Mouse (Mus musculus) heart, adult 9 months (tissue): ENCODE measurements at regions not wholly inside any gene's neighbourhood (a gene's known extent, or its start where the extent isn't known, plus 50 kb on each side); places are given as distances from the start of the nearest gene placed in this dataset.

Source experiments
- DNase-seq, 2 experiments: peaks; one replicate each; pipeline ENCODE4 v3.0.0; 2022; ENCODE audit warnings: low spot score in 2 of 2

DNA sequence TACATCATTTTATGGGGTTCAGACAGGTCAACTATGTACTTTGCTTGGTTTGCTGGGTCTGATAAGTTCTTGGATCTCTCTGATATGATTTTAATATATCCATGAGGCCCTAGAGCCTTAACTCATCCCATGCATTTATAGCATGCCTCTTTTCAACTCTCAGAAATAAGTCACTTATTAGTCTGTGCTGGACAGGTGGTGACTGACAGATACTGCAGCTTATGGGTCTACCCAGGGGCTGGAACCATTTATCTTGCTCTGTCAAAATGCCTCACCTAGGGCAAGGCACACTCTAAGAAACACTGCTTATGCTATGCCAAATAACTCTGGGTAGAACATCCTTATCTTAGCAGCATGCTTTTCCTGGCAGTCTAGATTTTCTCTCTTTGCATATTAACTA is 225.6 kb downstream of the Mbnl1 start:
- DNase-seq: no peak

DNA sequence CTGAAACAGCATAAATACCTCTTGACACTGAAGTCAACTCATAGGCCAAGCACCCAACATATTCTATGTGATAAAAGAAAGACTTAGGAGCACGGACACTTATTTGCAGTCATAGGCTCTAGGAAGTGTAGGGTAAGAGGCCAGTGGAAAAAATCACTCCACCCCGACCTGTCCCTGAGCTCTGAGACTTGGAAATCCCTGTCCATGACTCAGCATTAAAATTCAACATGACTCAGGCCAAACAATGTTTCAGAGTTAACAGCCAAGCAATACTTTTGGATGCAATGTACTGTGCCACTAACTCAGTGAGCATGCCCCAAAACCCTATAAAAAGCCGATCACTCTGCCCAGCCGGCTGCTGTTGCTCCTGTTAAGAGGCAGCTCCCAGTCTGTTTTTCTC is 234.5 kb downstream of the Mbnl1 start:
- DNase-seq: no peak

DNA sequence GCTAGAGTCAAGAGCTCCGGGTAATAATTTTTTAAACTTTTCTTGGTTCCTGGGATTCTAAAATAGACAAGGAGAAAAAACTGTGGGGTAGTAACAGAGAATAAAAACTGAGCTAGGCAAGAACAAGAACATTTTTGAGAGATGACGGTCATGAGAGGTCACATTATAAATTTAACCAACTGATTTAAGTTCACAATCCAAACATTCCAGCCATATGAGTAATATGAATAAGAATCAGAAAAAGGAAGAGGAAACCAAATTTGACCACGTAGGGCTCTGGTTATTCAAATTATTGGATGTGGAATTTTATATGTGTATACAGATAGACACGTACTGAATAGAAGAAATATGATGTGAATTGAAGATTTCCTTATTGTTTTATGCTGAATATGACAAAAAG is 240.3 kb downstream of the Mbnl1 start:
- no peak for DNase-seq

DNA sequence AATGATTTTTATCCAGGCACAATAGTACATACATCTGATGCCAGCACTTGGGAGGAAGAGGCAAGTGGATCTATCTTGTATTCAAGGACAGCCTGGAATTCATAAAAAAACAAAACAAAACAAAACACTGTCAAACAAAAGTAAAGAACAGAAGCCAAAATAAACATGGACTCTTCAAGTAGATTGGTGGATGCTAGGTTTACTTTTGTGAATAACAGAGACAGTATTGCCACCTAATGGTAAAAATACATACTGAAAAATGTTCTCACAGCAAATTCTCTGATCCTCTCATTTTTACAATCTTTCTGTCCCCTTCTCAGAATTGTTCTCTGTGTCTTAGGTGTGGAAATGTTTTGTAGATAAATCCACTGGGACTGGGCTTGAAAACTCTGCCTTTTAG is 247.7 kb downstream of the Mbnl1 start:
- no peak for DNase-seq

DNA sequence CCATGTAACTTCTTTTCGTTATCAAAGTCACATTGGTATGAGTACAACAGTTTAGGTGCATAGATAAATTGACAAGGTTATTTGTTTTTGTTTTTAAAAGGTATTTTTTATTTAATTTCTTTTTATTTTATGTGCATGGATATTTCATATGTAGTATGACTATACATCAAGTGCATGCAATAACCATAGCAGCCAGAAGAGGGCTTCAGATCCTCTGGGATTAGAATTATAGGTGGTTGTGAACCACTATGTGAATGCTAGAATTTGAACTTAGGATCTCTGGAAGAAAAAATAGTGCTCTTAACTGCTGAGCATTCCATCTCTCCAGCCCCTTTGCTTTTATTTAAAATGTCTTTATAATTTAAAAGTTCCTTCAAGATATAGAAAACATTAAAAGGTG is 258.7 kb downstream of the Mbnl1 start:
- DNase-seq: no peak

DNA sequence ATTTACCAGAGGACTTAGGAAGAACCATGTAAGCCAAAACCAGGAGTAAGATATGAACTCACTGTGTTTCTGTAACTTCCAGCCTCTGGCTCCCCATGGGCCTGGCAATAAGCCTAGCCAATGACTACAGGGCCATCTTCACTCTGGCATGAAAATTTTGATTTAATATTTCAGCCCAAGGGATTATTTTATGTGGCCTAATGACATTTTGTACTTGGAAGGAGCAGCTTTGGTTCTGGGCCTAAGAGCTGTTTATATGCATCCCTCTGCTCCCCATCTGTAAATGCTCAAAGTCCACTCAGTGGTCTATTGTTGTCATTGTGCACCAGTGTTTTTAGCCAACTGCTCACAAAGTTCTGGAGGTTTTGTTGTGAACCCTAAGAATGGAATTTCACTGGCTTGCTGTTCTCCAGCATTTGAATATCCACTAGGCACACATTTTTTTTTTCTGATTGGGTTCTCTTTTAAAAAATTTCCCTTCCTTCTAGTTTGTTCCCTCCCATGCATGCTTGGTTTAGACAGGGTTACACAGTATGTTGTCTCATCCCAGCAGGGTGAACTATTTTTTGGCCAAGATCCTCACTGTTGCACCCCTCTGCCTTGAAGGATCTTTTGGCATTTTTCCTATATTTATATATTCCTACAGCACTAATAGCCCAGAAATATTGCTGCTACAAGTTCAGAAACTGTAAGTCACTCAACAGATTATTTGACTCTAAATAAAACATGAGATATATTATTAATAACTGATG is 261.9 kb upstream of the P2ry1 start:
- DNase-seq: peak; percentile 36 to 60

DNA sequence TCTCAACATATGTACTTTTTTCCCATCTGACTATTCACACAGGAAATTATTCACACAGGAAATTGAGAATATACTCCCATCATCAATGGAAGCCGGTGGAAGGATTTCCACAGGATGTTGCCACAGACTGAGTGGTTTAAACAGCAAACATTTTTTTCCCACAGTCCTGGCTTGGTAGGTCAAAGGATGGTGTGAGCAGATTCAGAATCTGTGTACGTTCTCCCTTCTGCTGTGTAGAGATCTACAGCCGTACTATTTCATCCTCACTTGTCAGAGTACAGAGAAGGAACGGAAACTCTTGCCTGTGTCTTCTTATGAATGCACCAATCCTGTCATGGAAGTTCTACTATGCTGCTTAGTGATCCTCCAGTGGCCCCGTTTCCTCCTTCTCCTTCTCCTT is 261.2 kb upstream of the P2ry1 start:
- no peak for DNase-seq

DNA sequence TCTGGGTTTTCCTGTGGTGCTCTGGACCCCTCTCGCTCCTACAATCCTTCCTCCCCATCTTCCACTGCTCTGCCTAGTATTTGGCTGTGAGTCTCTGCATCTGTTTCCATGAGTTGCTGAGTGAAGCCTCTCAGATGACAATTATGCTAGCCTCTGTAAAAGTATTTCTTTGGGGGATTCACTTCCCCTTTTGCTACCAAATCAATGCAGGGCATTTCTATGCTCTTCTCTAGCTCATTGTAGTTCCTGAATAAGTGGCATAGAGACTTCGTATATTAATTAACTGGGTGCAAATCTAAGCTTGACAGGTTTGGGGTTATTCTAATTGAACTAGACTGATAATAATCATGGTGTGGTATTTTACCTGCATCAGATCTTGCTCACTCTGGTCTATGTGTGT is 260.4 kb upstream of the P2ry1 start:
- DNase-seq: no peak

DNA sequence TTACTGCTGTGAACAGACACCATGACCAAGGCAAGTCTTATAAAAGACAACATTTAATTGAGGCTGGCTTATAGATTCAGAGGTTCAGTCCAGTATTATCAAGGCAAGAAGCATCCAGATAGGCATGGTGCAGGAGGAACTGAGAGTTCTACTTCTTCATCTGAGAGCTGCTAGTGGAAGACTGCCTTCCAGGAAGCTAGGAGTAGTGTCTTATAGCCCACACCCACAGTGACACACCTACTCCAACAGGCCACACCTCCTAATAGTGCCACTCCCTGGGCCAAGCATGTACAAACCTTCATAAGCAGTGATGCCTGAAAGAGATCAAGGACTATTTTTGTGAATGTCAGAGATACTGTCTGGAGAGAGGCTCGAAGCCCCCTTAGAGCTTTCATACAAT is 257.5 kb upstream of the P2ry1 start:
- DNase-seq: no peak

DNA sequence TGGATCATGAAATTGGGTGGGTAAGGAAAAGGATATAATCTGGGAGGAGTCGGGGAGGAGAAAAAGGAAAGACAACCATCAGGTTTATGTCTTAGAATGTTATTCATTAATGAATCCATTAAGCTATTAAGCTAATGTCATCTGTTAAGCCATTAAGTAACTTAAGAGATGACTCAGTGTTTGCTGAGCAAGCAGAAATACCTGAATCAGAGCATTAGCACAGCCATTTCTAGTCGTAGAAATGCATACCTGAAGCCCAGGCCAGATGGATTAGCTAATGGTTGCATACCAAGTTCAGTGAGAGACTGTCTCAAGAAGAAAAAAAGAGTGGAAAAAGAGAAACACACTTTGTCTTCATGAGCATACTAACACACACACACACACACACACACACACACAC is 244.0 kb upstream of the P2ry1 start:
- no peak for DNase-seq

DNA sequence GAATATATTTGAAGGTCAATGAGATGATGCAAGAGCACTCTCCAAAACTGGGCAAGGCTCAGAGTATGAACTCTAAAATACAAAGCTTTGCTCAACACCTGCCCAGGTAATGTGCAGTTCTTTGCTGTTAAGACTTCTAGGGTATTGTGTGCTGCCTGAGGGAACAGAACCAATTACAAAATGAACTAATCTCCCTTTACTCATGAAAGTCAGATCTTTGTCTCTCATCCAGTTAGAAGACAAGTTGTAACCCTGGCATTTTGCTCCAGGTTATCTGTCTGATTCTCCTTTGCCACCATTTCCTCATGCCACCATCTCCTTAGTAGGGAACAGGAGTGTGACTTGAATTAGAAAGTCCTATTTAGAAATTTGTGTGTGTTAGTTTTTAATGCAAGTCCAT is 243.5 kb upstream of the P2ry1 start:
- DNase-seq: no peak

DNA sequence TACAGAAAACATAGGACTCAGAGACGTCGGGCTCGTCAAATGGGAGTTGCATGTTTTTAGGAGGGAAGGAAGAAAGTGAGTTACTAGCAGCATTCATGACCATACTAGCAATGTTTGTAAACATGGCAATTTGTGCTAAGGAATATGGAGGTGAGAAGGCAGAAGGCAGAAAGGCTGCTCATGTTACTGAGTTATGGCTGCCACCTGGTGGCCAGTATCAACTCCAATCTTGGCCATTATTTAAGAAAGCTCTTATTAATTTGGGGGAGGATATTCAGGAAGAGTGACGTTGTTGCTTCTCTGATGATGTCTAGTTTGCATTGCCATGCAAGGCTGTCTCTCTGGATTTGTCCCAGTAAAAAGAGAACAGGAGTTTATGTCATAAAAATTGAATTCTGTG is 239.7 kb upstream of the P2ry1 start:
- peak in 1 of 2 experiments; percentile 31 for DNase-seq

DNA sequence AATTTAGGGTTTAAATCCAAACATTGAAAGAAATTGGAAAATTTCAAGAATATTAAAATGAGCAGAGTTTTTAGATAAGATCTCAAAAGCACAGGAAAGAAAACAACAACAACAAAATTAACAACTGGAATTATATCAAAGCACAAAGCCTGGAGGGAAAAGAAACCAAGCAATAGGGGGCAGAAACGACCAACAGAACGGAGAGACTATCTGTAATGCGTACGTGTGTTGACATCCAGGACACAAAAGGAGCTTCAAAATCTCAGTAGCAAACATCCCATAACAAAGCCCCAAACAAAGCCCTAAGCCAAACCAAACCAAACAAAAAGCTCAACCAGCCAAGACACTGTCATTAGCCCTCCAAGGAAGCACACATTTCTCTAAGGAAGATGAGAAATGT is 237.5 kb upstream of the P2ry1 start:
- DNase-seq: no peak

DNA sequence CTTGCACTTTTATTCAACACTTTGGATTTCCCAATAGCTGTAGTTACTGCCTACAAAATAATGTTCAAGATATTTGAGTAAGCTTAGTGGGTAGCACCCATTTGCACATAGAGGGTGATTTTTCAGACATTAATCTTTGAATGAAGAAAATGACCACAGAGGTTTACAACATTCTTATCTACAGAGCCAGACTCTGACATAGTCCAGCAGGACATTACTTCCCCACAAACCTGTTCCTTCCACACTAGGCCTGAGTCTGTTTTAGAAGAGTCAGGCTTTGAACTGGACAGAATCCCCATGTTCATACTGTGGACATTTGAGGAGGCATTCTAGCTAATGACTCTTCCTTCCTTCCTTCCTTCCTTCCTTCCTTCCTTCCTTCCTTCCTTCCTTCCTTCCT is 233.6 kb upstream of the P2ry1 start:
- no peak for DNase-seq

DNA sequence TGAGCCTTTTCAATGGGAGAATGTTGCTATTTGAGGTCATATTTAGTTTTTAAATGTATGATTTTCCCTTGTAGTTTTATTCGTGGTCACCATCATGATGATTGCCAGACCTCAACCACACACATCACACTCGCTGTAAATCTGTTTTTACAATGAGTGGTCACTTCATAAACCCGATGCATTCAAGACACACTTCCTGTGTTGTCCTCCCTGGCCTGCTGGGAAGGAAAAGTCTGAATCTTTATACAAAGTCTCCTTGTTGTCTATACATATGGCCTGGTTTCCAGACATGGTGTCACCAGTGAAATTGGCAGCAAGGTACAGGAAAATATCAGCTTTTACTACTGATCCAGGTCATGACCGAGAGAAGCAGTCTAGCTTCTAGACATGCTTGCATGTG is 230.7 kb upstream of the P2ry1 start:
- no peak for DNase-seq

DNA sequence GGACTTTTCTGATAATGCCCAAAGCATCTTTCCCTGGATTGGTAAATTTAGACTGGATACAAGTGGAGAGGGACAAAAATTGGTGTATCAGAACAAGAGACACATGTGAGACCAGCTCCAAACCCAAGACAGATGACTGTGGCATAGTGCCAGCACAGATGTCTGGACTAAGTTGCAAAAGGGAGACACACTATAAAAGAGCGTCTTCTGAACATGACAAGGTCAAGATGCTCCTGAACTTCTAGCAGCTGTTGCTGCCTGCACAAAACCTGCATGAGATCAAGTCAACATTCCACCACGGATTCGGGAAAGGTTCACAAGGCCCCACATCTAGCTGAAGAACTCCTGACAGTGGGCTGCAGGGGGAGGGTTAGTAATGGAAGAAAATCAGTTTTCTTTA is 229.2 kb upstream of the P2ry1 start:
- peak; percentile 32 to 44 for DNase-seq

DNA sequence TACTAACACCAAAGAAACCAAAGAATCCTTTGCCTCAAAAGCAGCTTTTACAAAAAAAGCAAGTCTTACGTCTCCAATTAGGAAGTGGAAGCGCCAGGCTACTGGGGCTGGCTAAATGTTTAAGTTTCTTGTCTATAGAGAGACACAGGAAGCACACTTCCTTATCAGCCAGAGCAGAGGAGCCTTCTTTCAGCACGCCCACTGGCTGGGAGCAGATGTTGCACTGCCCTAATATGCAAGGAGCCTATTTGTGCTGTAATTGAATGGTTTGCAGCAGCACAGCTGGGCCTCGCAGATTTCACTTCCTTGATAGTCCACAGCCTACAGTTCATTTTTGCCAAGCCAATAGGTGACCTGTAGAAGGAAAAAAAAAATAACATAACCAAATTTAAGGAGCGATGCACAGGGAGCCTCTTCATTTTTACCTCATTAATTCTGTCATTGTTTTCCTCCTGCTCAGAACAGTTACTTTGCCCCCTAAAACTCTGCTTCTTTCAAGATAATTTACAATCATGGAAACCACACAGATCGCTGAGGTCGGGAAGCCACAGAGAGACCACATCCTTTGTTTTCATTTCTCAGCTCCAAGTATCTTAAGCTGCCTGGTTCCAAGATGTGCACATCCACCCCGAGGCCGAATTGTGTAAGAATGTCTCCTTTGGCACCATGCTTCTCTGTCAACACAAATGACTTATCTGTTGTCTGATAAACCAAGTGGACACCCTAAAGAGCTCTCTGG is 217.3 kb upstream of the P2ry1 start:
- peak; percentile 51 to 67 for DNase-seq

DNA sequence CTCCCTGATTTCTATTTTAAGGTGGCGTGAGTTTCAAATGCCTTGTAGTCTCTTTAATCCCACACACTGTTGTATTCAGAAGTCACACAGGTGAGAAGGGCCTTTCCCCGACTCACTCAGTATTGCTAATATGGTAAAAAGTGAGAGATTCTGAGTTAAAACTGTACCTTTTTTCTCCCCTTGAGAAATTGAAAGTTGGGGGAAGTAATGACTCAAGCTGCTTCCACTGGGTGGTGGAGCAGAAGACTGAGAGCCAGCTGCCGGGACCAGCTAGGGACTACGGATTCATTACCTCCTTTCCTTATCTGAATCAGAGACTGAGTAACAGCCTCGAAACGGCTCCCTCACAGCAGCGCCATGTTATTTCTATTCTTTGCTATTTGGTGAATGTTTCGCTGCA is 214.6 kb upstream of the P2ry1 start:
- DNase-seq: peak; percentile 10 to 21

DNA sequence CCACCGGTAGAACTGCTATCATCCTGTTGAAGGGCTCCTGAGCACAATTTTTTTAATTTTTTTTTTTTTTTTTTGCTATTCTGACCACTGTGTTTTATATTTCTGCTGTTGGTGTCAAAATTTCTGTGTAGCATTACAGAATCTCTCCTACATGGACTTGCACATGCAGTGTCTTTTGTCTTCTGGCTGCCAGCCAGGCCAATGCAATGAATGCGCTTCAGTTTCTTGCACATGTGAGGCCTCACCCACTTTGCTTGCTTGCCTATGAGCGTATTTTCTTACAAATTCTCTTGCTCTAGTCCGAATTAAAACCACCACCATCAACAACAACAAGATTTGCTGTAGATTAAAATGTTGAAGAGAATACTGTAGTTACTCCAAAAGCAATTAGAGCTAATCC is 213.2 kb upstream of the P2ry1 start:
- no peak for DNase-seq

DNA sequence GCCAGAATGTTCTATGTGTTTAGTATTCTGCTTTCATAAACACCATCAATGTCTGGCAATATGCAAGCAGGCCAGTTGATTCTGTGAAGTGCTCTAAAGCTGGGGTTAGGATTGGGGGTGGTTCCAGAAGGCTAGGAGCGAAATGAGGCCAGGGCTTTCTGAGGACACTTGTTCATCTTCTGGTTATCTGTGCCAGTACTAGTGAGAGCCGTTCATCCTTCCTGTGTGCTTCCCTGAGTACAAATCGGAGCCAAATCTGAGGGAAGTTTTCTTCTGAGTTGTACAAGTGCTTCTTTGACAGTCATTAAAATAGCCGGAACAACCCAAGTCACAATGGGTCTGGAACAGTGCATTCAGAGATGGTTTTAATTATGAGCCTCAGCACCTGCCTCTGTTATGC is 210.4 kb upstream of the P2ry1 start:
- no peak for DNase-seq

DNA sequence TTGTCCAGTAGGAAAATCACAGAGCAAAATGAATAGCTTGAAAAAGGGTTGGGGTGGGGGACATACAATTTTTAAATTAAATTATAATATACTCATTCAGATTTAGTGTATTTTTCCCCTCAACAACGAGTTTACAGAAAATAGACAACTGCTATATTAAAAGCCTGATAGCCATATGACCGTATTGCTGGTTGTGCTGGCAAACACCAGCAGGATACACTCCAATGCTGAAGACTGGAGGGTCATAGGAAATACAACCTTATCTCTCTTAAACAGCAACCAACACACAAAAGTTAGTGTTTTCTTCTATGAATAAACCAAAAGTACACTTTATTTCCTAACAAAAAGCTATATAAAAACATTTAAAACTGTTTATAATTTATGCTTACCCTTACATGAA is 206.4 kb upstream of the P2ry1 start:
- no peak for DNase-seq

DNA sequence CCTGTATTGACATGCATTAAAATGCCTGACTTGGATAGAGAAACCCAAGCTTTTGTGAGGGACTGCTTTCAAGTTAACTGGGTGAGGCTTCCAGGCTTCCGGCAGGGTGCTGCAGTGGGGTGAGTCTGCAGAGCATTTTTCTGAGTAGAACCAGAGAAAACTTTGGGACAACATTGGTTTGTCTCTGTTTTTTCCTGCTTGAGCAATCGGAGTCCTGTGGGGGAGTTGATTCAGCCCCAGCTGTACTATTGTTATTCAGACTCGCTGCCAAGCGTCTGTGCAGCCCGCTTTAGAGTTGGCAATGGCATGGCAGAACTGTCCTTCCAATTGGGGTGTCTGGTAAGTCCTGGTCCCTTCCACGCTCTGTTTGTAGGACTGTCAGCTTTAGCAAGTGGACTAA is 204.8 kb upstream of the P2ry1 start:
- peak; percentile 49 to 64 for DNase-seq

DNA sequence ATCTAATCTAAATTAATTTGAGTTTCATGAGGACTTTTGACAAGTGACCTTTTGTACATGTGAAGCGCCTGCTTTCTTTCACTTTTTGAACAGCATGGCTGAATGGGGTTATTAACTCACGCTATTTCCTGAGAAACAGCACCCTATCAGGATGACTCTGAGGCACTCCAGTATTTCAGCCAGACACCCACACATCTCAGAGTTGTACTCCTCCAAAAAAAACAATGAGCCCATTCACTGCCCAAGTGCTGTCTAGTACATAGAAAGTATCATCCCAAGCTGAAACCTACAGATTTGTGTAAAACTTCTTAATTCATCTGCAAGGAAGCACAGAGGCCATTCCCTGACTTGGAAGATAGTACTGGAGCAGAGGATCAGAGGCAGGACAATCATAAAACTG is 204.1 kb upstream of the P2ry1 start:
- DNase-seq: peak; percentile 26 to 29

DNA sequence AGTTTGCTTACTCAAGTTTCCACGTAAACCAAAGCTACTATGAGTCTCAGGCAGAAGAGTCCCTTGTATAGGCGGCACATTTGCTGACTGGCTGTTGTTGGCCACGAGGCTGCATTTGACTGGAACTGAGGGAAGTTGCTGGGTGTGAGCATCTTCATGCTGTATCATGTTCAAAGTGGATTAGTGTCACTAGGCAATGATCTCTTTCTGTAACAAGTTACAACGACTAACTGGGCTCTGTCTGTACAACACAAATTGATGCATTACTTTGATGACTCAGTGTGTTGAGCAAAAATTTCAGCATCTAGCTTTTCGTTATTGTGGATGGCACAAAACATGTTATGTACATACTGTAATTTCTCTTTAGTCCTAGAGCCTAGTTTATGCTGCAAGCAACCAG is 203.7 kb upstream of the P2ry1 start:
- DNase-seq: no peak
